Mouse (Mus musculus) forebrain, embryonic 10.5 days (tissue): Measurements from ENCODE around the gene Nfkb1. TPM values are rescaled to one million over a fixed set of nuclear protein-coding genes. Genes with fewer than 3 reads are reported as not detected.

Experiments
- DNase-seq: peaks from one replicate; pipeline ENCODE4 v3.0.0-alpha.2; 2017; ENCODE audit warnings: low spot score; ENCODE audit errors: extremely low spot score
- H3K27ac ChIP-seq: fragments of 300-500 bp; sonication (generic); 2 replicates; pipeline ENCODE4 v1.5.1; 2016; ENCODE audit warnings: mild to moderate bottlenecking
- H3K27me3 ChIP-seq: fragments of 300-500 bp; sonication (generic); 2 replicates; pipeline ENCODE4 v1.6.1; 2016; ENCODE audit warnings: mild to moderate bottlenecking; ENCODE audit not compliant: poor library complexity, severe bottlenecking
- H3K36me3 ChIP-seq: fragments of 300-500 bp; sonication (generic); replicated peaks from 2 replicates; pipeline ENCODE4 v1.6.1; 2016; ENCODE audit warnings: mild to moderate bottlenecking, moderate library complexity
- H3K4me1 ChIP-seq: fragments of 300-500 bp; sonication (generic); 2 replicates; pipeline ENCODE4 v1.6.1; 2016
- H3K4me3 ChIP-seq: fragments of 300-500 bp; sonication (generic); 2 replicates; pipeline ENCODE4 v1.5.1; 2016; ENCODE audit warnings: mild to moderate bottlenecking, moderate library complexity
- H3K9me3 ChIP-seq: fragments of 300-500 bp; sonication (generic); 2 replicates; pipeline ENCODE4 v1.6.1; 2016; ENCODE audit warnings: mild to moderate bottlenecking, moderate library complexity
- WGBS: fragments of 180-500 bp; shearing (Covaris S2); methylation state at CpG from one replicate; pipeline ENCODE4 v1.1.7; 2016; 5-methylcytosine and 5-hydroxymethylcytosine counted together
- polyA plus RNA-seq: library from polyadenylated mRNA; unstranded; fragments of >200 nt; fragmentation: Nextera tagmentation; extraction: Ambion mirVana; gene quantifications from 2 replicates; pipeline ENCODE4 v1.2.1, GENCODE M21; 2016

The Nfkb1 gene
- polyA plus RNA-seq, 1 experiment from 2014 or later = 12.8 TPM

DNA sequence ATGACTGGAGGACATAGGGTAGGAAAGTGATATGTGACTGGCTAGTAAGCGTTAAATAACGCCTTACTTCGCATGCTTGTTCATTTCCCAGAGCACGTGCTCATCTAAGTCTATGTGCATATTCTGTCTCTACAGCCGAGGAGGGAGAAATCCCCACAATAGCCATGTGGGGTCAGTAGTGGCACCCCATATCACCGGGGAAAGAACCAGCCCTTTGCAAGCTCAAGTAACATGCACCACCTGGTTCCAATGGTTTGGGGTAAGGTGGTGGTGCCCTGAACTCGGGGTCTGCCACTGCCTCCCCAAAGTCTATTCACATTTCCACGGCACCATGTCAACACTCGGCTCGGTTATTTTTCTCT is 60.3 kb downstream of the Nfkb1 start:
- Histone ChIP-seq H3K9me3 (no peaks in the 10 kb centered on the region), H3K27ac (peak overlapping the region; percentile 16; the same call in 1 of the 2 replicates), H3K27me3 (no peaks in the 10 kb centered on the region), H3K4me3 (no peak overlapping the region), H3K4me1 (no peaks in the 10 kb centered on the region; the same call in 1 of the 2 replicates), H3K36me3 (peaks cover 11% of the 10 kb centered on the region)
- DNase-seq = no peak
- WGBS = 67% methylated on average over 10 of the region's 10 CpGs

GRCm38 (mm10) chr3:135630430-135631095 is 60.8 kb downstream of the Nfkb1 start:
- Histone ChIP-seq H3K9me3 (no peaks in the 10 kb centered on the region), H3K27me3 (no peaks in the 10 kb centered on the region), H3K27ac (peak overlapping the region; percentile 16; the same call in 1 of the 2 replicates), H3K36me3 (peaks cover 14% of the 10 kb centered on the region), H3K4me1 (no peaks in the 10 kb centered on the region; the same call in 1 of the 2 replicates), H3K4me3 (no peak overlapping the region)
- WGBS = 73% methylated on average over 21 of the region's 21 CpGs
- DNase-seq = no peak

GRCm38 (mm10) chr3:135629830-135630355 is 61.5 kb downstream of the Nfkb1 start:
- Histone ChIP-seq H3K27ac (no peak overlapping the region), H3K4me3 (no peak overlapping the region), H3K4me1 (no peaks in the 10 kb centered on the region; the same call in 1 of the 2 replicates), H3K36me3 (peaks cover 19% of the 10 kb centered on the region), H3K27me3 (no peaks in the 10 kb centered on the region), H3K9me3 (no peaks in the 10 kb centered on the region)
- 96% methylated on average over 4 of the region's 4 CpGs for WGBS
- no peak for DNase-seq

- Histone ChIP-seq H3K4me3 (no peak overlapping the region), H3K36me3 (peaks cover 23% of the 10 kb centered on the region), H3K27me3 (no peaks in the 10 kb centered on the region), H3K4me1 (no peaks in the 10 kb centered on the region; the same call in 1 of the 2 replicates), H3K27ac (no peak overlapping the region), H3K9me3 (no peaks in the 10 kb centered on the region)
- no peak for DNase-seq
- 89% methylated on average over 9 of the region's 9 CpGs for whole genome bisulfite sequencing
These were observed 62.6 kb downstream of the Nfkb1 start for GRCm38 (mm10) chr3:135628706-135629169.

DNA sequence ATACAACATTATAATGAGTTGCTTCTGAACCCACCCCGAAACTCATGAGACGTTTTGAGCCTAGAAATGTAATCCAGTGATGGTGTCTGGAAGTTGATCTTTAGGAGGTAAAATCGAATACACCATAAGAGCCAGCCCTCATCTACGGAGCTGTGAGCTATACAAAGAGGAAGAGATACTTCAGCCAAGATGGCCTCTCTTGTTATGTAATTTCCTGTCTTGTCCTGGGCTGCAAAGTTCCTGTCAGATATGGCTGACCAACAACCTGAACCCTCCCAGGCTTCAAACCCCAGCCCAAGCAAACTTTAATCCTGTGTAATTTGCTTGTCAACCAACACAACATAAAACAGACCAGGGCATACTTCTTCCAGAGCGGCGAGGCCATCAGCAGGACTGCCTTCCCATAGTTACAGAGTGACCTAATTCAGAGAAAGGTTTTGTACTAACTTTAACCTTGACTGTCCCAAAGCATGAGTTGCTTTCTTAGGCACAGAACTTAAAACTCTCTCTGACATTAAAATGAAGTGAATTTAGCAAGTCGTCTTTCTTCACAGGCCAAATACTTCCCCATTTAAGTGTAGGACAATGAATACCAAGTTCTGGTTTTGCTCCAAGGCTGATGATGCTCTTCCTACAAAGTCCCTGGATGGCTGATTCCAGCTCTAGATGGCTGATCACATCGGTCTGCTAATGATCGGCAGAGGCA is 63.2 kb downstream of the Nfkb1 start:
- Histone ChIP-seq H3K4me1 (no peaks in the 10 kb centered on the region; the same call in 1 of the 2 replicates), H3K9me3 (no peaks in the 10 kb centered on the region), H3K27me3 (no peaks in the 10 kb centered on the region), H3K4me3 (no peak overlapping the region), H3K27ac (no peak overlapping the region), H3K36me3 (peaks cover 28% of the 10 kb centered on the region)
- no peak for DNase-seq
- WGBS = 93% methylated on average over 9 of the region's 9 CpGs

- 88% methylated on average over 2 of the region's 2 CpGs for WGBS
- H3K4me3 ChIP-seq = no peak overlapping the region
- no peak for DNase-seq
- H3K4me1 ChIP-seq = no peaks in the 10 kb centered on the region
- H3K36me3 ChIP-seq = peaks cover 32% of the 10 kb centered on the region
- no peaks in the 10 kb centered on the region for H3K27me3 ChIP-seq
- H3K9me3 ChIP-seq = no peaks in the 10 kb centered on the region
- no peak overlapping the region for H3K27ac ChIP-seq
These were observed 66.1 kb downstream of the Nfkb1 start for GRCm38 (mm10) chr3:135625290-135625689.

DNA sequence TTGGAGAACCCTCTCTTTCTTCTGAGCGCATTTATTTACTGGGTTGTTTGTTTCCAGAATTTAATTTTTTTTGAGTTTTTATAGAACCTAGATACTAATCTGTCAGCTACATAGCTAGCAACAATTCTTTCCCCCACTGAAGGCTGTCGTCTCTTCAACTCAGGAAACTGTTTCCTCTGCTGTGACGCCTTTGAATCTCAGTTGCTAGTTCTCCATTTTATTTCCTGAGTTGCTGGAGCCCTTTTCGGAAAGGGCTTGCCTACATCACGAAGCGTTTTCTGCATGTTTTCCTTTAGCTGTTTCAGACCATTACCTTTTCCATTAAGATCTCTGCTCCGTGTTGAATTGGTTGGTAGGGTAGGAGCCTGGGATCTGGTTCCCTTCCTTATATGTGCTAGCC is 74.6 kb downstream of the Nfkb1 start:
- Histone ChIP-seq H3K9me3 (no peaks in the 10 kb centered on the region), H3K27ac (no peak overlapping the region), H3K36me3 (peaks cover 70% of the 10 kb centered on the region), H3K27me3 (no peaks in the 10 kb centered on the region), H3K4me1 (no peaks in the 10 kb centered on the region), H3K4me3 (no peak overlapping the region)
- WGBS = 91% methylated on average over 7 of the region's 7 CpGs
- DNase-seq = no peak

DNA sequence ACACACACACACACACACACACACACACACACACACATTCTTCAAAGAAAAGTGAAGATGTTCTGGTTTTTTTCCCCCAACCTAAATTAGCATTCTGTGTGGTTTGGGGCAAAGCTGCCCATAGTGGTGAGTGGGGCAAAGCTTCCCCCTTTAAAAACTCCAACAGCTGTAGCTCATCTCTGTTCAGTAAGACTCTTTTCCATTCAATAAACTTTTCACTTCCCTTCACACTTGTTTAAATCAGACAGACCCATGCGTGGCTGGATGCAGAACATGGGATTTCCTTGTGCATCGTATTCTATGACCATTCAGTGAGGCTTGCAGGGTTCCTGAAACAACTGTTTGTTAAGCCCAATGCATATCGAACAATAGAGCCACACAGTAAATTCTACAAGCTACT is 77.0 kb downstream of the Nfkb1 start:
- no peaks in the 10 kb centered on the region for H3K4me1 ChIP-seq
- WGBS = 96% methylated on average over 3 of the region's 3 CpGs
- no peaks in the 10 kb centered on the region for H3K27me3 ChIP-seq
- no peak for DNase-seq
- H3K36me3 ChIP-seq = peaks cover 86% of the 10 kb centered on the region
- no peaks in the 10 kb centered on the region for H3K9me3 ChIP-seq
- H3K27ac ChIP-seq = no peak overlapping the region
- no peak overlapping the region for H3K4me3 ChIP-seq

DNA sequence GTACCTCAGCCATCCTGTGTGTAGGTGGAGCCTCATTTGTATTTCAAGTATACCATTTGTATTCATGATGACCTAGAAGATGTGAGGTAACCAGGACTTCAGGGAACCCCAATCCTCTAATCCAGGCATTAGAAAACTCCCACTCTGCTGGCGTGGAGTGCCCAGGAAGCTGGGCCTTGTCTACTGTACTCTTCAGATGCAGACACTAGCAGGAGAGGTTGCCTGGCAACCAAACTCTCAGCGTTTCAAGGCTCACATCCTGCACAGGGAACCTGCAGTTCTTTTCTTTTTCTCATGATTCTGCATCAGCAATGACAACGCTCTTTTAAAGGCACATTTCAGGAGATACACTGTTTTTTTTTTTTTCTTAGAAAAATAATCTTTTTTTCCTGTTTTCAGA is 81.1 kb downstream of the Nfkb1 start:
- DNase-seq = no peak
- Histone ChIP-seq H3K27ac (no peak overlapping the region), H3K9me3 (no peaks in the 10 kb centered on the region), H3K27me3 (no peaks in the 10 kb centered on the region), H3K4me1 (no peaks in the 10 kb centered on the region), H3K36me3 (peaks cover 76% of the 10 kb centered on the region), H3K4me3 (no peak overlapping the region)
- WGBS = 77% methylated on average over 3 of the region's 3 CpGs

DNA sequence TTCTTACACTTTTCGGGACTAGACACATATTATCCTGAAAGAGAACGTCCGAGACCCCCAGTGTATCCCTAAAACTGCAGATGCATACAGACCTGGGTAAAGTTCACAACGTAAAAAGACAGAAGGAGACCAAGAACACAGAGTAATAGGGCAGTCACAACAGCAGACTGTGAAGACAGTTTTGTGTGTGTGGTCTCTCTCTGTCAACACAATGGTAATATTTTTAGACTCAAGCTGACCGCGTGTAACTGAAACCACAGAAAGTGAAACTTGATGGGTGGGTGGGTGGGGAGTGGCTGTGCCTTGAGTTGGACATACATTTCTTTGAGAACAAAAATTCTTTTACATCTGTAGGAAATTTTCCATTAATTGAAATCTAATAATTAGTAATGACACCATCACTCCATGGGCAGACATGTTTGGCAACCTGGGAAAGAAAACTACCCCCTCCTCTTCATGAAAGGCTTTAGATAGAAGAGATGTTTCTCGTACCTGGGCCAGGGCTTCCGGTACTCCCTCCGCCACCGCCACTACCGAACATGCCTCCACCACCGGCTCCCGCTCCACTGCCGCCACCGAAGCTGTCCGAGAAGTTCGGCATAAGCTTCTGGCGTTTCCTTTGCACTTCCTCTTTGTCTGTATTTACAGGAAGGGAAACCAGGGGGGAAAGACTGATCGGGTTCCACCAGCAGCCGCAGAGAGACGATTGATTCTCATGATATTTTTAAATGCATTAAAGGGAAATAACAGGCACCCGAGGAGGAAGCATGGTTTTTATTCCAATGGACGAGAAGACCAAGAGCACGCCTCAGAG is 83.5 kb downstream of the Nfkb1 start:
- H3K27ac ChIP-seq = no peak overlapping the region
- H3K9me3 ChIP-seq = no peaks in the 10 kb centered on the region
- DNase-seq = no peak
- 90% methylated on average over 24 of the region's 24 CpGs for WGBS
- no peaks in the 10 kb centered on the region for H3K27me3 ChIP-seq
- peaks cover 73% of the 10 kb centered on the region for H3K36me3 ChIP-seq
- H3K4me3 ChIP-seq = no peak overlapping the region
- no peaks in the 10 kb centered on the region for H3K4me1 ChIP-seq

GRCm38 (mm10) chr3:135607021-135607420 is 84.3 kb downstream of the Nfkb1 start:
- DNase-seq = no peak
- Histone ChIP-seq H3K27ac (no peak overlapping the region), H3K27me3 (no peaks in the 10 kb centered on the region), H3K36me3 (peaks cover 73% of the 10 kb centered on the region), H3K4me1 (no peaks in the 10 kb centered on the region), H3K4me3 (no peak overlapping the region), H3K9me3 (no peaks in the 10 kb centered on the region)
- 94% methylated on average over 9 of the region's 9 CpGs for WGBS

DNA sequence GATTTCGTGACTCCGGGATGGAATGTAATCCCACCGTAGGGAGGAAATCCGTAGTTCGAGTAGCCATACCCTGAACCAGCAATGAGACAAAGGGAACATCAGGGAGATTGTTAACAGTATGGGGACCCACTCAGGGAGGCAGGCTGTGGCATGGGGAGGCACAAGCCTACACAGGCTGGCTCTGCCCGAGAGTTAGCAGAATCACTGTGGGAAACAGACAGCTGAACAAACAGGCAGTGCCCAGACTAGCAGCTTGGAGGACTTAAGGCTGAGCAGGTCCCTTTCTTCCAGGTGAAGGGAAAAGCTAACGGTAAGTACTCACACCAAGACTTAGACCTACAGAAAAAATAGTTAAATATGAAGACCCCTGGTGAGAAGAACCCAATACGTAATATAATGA is 84.8 kb downstream of the Nfkb1 start:
- Histone ChIP-seq H3K36me3 (peaks cover 74% of the 10 kb centered on the region), H3K27me3 (no peaks in the 10 kb centered on the region), H3K27ac (no peak overlapping the region), H3K4me1 (no peaks in the 10 kb centered on the region), H3K9me3 (no peaks in the 10 kb centered on the region), H3K4me3 (no peak overlapping the region)
- 93% methylated on average over 8 of the region's 8 CpGs for WGBS
- DNase-seq = no peak
